Mouse (Mus musculus) heart, postnatal 0 days (tissue): ENCODE data around the gene Lzts2. TPM values are rescaled to one million over a fixed set of nuclear protein-coding genes. Genes with fewer than 3 reads are reported as not detected.

Source experiments
- ATAC-seq: fragments of 200-750 bp; cut with Nextera tagmentation; 2 replicates; pipeline ENCODE4 v1.8.0; 2017; ENCODE audit warnings: low read depth, moderate number of reproducible peaks, moderate library complexity; ENCODE audit not compliant: insufficient read depth
- DNase-seq: peaks from one replicate; pipeline ENCODE4 v3.0.0-alpha.2; 2016; ENCODE audit warnings: low spot score
- H3K27ac ChIP-seq: fragments of 300-500 bp; sonication (generic); 2 replicates; pipeline ENCODE4 v1.5.1; 2014; ENCODE audit warnings: low read depth, mild to moderate bottlenecking
- H3K27me3 ChIP-seq: fragments of 300-500 bp; sonication (generic); 2 replicates; pipeline ENCODE4 v1.6.1; 2014; ENCODE audit warnings: low read length, mixed read lengths; ENCODE audit not compliant: control insufficient read depth, insufficient read depth
- H3K36me3 ChIP-seq: fragments of 300-500 bp; sonication (generic); replicated peaks from 2 replicates; pipeline ENCODE4 v1.6.1; 2014; ENCODE audit warnings: low read length, mixed read lengths; ENCODE audit not compliant: control insufficient read depth, insufficient read depth
- H3K4me1 ChIP-seq: fragments of 300-500 bp; sonication (generic); 2 replicates; pipeline ENCODE4 v1.6.1; 2014; ENCODE audit warnings: antibody characterized with exemption; ENCODE audit not compliant: control insufficient read depth, insufficient read depth
- H3K4me2 ChIP-seq: fragments of 300-500 bp; sonication (generic); 2 replicates; pipeline ENCODE4 v1.6.1; 2014; ENCODE audit warnings: low read depth, mild to moderate bottlenecking, low read length, moderate library complexity
- H3K4me3 ChIP-seq: fragments of 300-500 bp; sonication (generic); 2 replicates; pipeline ENCODE4 v1.5.1; 2014; ENCODE audit warnings: low read depth, low read length
- H3K9ac ChIP-seq: fragments of 300-500 bp; sonication (generic); replicated peaks from 2 replicates; pipeline ENCODE4 v1.6.1; 2014; ENCODE audit warnings: low read depth, low read length, mixed read lengths
- H3K9me3 ChIP-seq: fragments of 300-500 bp; sonication (generic); replicated peaks from 2 replicates; pipeline ENCODE4 v1.6.1; 2016; ENCODE audit warnings: low read length; ENCODE audit not compliant: control insufficient read depth
- CTCF ChIP-seq: IDR thresholded peaks from 2 replicates; pipeline ENCODE4 v1.5.1; 2016; ENCODE audit warnings: antibody characterized with exemption, control low read depth, low read depth
- EP300 ChIP-seq: IDR thresholded peaks from 2 replicates; pipeline ENCODE4 v1.6.1; 2016; ENCODE audit warnings: antibody characterized with exemption, low read depth
- WGBS: fragments of 180-500 bp; shearing (Covaris S2); extraction: QIAGEN DNeasy Blood & Tissue Kit; methylation state at CpG from one replicate; pipeline ENCODE4 v1.1.7; 2014; 5-methylcytosine and 5-hydroxymethylcytosine counted together
- polyA plus RNA-seq: library from polyadenylated mRNA; unstranded; fragments of >200 nt; fragmentation: Nextera tagmentation; extraction: Ambion mirVana; gene quantifications from 2 replicates; pipeline ENCODE4 v1.2.1, GENCODE M21; 2015
- total RNA-seq: library from RNA; depleted of rRNA; stranded (reverse); fragments of >200 nt; gene quantifications from 2 replicates; pipeline ENCODE4 v1.2.3, GENCODE M21; 2014; ENCODE audit warnings: low replicate concordance

The Lzts2 gene
- total and polyA plus RNA-seq, 2 experiments from 2014 or later: 29.7 to 127 TPM

GRCm38 (mm10) chr19:44992246-44992645, 22.0 kb upstream of the Lzts2 start:
- Histone ChIP-seq H3K9ac (no peak overlapping the region), H3K27ac (no peak overlapping the region), H3K36me3 (no peaks in the 10 kb centered on the region), H3K4me3 (no peak overlapping the region), H3K4me1 (peaks cover 9% of the 10 kb centered on the region; the same call in 1 of the 2 replicates), H3K27me3 (no peaks in the 10 kb centered on the region), H3K4me2 (no peak overlapping the region), H3K9me3 (no peaks in the 10 kb centered on the region)
- no peak for TF ChIP-seq CTCF
- no peak for TF ChIP-seq EP300
- no peak for ATAC-seq
- DNase-seq: no peak
- WGBS: 38% methylated on average over 7 of the region's 7 CpGs

- no peak for ATAC-seq
- TF ChIP-seq EP300 (no peak), CTCF (no peak)
- H3K27me3 ChIP-seq: no peaks in the 10 kb centered on the region
- H3K4me2 ChIP-seq: no peak overlapping the region
- WGBS: 58% methylated on average over 7 of the region's 7 CpGs
- H3K9ac ChIP-seq: no peak overlapping the region
- no peaks in the 10 kb centered on the region for H3K9me3 ChIP-seq
- H3K4me3 ChIP-seq: no peak overlapping the region
- H3K27ac ChIP-seq: no peak overlapping the region
- peaks cover 9% of the 10 kb centered on the region; the same call in 1 of the 2 replicates for H3K4me1 ChIP-seq
- DNase-seq: no peak
- H3K36me3 ChIP-seq: no peaks in the 10 kb centered on the region
Measured at GRCm38 (mm10) chr19:44992712-44993111, 21.5 kb upstream of the Lzts2 start.

GRCm38 (mm10) chr19:44997786-44998185, 16.4 kb upstream of the Lzts2 start:
- no peaks in the 10 kb centered on the region for H3K36me3 ChIP-seq
- no peaks in the 10 kb centered on the region for H3K9me3 ChIP-seq
- no peaks in the 10 kb centered on the region for H3K4me1 ChIP-seq
- 83% methylated on average over 11 of the region's 11 CpGs for WGBS
- no peak for TF ChIP-seq EP300
- no peak for TF ChIP-seq CTCF
- H3K27me3 ChIP-seq: no peaks in the 10 kb centered on the region
- H3K27ac ChIP-seq: no peak overlapping the region
- H3K4me2 ChIP-seq: no peak overlapping the region
- DNase-seq (no peak), ATAC-seq (no peak)
- no peak overlapping the region for H3K9ac ChIP-seq
- H3K4me3 ChIP-seq: no peak overlapping the region

DNA sequence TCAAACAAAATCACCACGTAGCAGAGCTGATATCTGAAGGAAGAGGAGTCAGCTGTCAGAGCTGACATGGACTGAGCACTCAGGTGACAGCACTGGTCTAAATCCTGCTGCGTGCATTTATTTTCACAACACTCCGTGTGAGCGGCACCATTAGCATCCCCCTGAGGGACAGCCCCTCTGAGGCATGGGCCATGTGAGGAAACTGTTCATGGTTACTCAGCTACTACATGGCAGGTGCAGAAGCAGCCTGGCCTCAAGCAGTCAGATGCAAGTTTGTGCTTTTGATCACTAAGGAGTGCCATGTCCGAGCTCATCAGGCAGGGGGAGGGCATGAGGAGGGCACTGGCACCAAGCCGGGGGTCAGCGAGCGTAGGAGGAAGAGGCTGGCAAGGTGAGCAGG, 14.6 kb upstream of the Lzts2 start:
- Histone ChIP-seq H3K27me3 (no peaks in the 10 kb centered on the region), H3K9ac (no peak overlapping the region), H3K4me1 (no peaks in the 10 kb centered on the region), H3K27ac (no peak overlapping the region), H3K9me3 (no peaks in the 10 kb centered on the region), H3K4me2 (no peak overlapping the region), H3K4me3 (no peak overlapping the region), H3K36me3 (peaks cover 14% of the 10 kb centered on the region; the same call in 1 of the 2 replicates)
- ATAC-seq (no peak), DNase-seq (no peak)
- TF ChIP-seq CTCF (no peak), EP300 (no peak)
- 82% methylated on average over 8 of the region's 8 CpGs for WGBS

DNA sequence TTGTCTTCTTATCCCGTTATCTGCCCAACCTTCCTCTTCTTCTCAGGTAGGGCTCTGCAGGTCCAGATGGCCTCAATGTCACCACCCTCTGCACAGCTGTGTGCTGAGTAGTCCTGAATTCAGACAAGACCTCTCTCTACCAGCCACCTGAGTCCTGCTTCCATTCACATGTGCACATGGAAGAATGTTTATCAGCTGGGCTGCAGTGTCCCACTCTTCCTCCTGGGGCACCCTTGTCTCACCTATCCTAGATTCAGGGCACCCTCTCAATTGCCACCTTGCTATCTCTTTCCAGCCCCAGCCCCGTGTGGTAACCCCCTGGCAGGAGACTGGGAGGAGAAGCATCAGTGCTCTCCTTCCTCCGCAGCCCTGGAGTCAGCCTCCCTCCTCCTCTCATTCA, 11.9 kb upstream of the Lzts2 start:
- DNase-seq: no peak
- peaks cover 15% of the 10 kb centered on the region; the same call in 1 of the 2 replicates for H3K36me3 ChIP-seq
- ATAC-seq: no peak
- no peak overlapping the region for H3K4me3 ChIP-seq
- H3K27ac ChIP-seq: no peak overlapping the region
- H3K9me3 ChIP-seq: no peaks in the 10 kb centered on the region
- no peak overlapping the region for H3K4me2 ChIP-seq
- TF ChIP-seq CTCF (peak; percentile 28), EP300 (no peak)
- no peaks in the 10 kb centered on the region for H3K27me3 ChIP-seq
- WGBS: 45% methylated on average over 3 of the region's 3 CpGs
- no peak overlapping the region for H3K9ac ChIP-seq
- peaks cover 12% of the 10 kb centered on the region for H3K4me1 ChIP-seq
